20 mouse cellular contexts compared by ENCODE assay signal in the genomic region with DNA sequence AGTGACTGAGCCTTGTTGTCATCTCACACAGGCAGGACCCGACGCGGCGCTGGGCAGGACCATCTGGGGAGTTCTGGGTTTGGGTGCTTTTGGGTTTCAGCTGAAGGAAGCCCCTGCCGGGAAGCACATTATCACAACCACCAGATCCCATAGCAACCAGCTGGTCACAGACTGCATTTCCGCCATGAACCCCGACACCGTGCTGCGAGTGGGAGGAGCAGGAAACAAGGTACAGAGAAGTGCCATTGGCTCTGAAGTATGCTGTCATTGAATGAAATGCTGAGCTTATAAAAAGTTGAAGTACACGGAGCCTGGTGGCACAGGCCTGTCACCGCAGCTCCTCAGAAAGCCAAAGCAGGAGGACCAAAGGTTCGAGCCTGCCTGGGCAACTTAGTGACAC. TPM values are rescaled to one million over a fixed set of nuclear protein-coding genes. Genes with fewer than 3 reads are reported as not detected.
DNase-seq lines count a peak whose midpoint lies in the region; ATAC-seq and TF ChIP-seq lines count a peak whose summit lies in the region.
"Had no signal": no experiment of that assay in that cellular context is flagged by ENCODE, and none has a peak within 500 bp of the region (broad histone marks: within the 10 kb centered on the region; RNA-seq: fewer than 3 reads in every experiment).

No protein-coding gene starts in this region.

- peaks cover 7% of the 10 kb centered on the region; the same call in 1 of the 2 replicates for H3K36me3 ChIP-seq in liver, embryonic 11.5 days (ENCODE audit: control insufficient read depth, insufficient read depth, low read length)
- peaks cover 96% of the 10 kb centered on the region for H3K36me3 ChIP-seq in limb, embryonic 10.5 days

- no peaks in the 10 kb centered on the region for H3K4me1 ChIP-seq in liver, embryonic 11.5 days (replicated peaks; ENCODE audit: control insufficient read depth, insufficient read depth, low read length)
- H3K4me1 ChIP-seq in limb, embryonic 10.5 days: no peaks in the 10 kb centered on the region
- H3K4me1 ChIP-seq: forebrain, embryonic 13.5 days; heart, embryonic 15.5 days; hindbrain, embryonic 10.5 days; kidney, embryonic 15.5 days; midbrain, embryonic 13.5 days had no signal

- H3K27ac ChIP-seq in liver, embryonic 11.5 days (ENCODE audit: low read depth, low read length): no peak overlapping the region
- no peak overlapping the region for H3K27ac ChIP-seq in limb, embryonic 10.5 days
- no peak overlapping the region for H3K27ac ChIP-seq in layer of hippocampus, adult 2 months
- H3K27ac ChIP-seq: forebrain, embryonic 13.5 days; heart, embryonic 15.5 days; hindbrain, embryonic 10.5 days; kidney, embryonic 15.5 days; liver, embryonic 14.5 days; midbrain, embryonic 13.5 days; stomach, postnatal 0 days had no signal

- no peak for TF ChIP-seq CTCF in layer of hippocampus, adult 2 months (conservative IDR thresholded peaks at IDR 0.05)

- DNase-seq in liver, embryonic 11.5 days (ENCODE audit: low spot score): no peak
- DNase-seq in liver: no peak
- peak; percentile 66 for DNase-seq in induced T-regulatory cell, adult 2 months (ENCODE audit: low read depth)
- peak; percentile 12 to 16 for DNase-seq in natural killer cell, adult 2 months (ENCODE audit: low spot score in 2 of 2)
- no peak for DNase-seq in limb, embryonic 10.5 days (ENCODE audit: low spot score)
- DNase-seq in layer of hippocampus, adult 2 months (ENCODE audit: low spot score in 2 of 2): no peak
- DNase-seq in cerebellum, postnatal 4 days (ENCODE audit: low spot score in 2 of 2): no peak
- DNase-seq: adrenal gland, adult 2 months; cerebellum, postnatal 14 days; left cerebral cortex, postnatal 4 days; lung, postnatal 36 days had no signal

- H3K9ac ChIP-seq in liver, embryonic 11.5 days (ENCODE audit: low read depth, low read length): no peak overlapping the region
- H3K9ac ChIP-seq: forebrain, embryonic 13.5 days; heart, embryonic 15.5 days; kidney, embryonic 15.5 days; liver, embryonic 14.5 days; midbrain, embryonic 13.5 days had no signal

- no peaks in the 10 kb centered on the region for H3K27me3 ChIP-seq in liver, embryonic 11.5 days (replicated peaks; ENCODE audit: control insufficient read depth, insufficient read depth, low read length)
- no peaks in the 10 kb centered on the region for H3K27me3 ChIP-seq in limb, embryonic 10.5 days (ENCODE audit: low read depth, poor library complexity, severe bottlenecking)
- H3K27me3 ChIP-seq: forebrain, embryonic 13.5 days; heart, embryonic 15.5 days; kidney, embryonic 15.5 days; midbrain, embryonic 13.5 days had no signal

- H3K4me2 ChIP-seq in liver, embryonic 11.5 days: no peak overlapping the region
- H3K4me2 ChIP-seq: forebrain, embryonic 13.5 days; heart, embryonic 15.5 days; kidney, embryonic 15.5 days; midbrain, embryonic 13.5 days had no signal

- 0 out of 2 replicates have a peak, but pooled peaks have one; percentile 29 for ATAC-seq in liver, embryonic 11.5 days (replicated peaks; ENCODE audit: low FRiP score)
- ATAC-seq in CD4-positive, CD25-positive, alpha-beta regulatory T cell, adult 4 months: peak; percentile 95
- ATAC-seq: forebrain, embryonic 13.5 days; midbrain, embryonic 13.5 days had no signal

- H3K4me3 ChIP-seq in liver, embryonic 11.5 days (ENCODE audit: low read depth, low read length): no peak overlapping the region
- H3K4me3 ChIP-seq in limb, embryonic 10.5 days: no peak overlapping the region
- no peak overlapping the region for H3K4me3 ChIP-seq in layer of hippocampus, adult 2 months
- H3K4me3 ChIP-seq: forebrain, embryonic 13.5 days; heart, embryonic 15.5 days; hindbrain, embryonic 10.5 days; kidney, embryonic 15.5 days; midbrain, embryonic 13.5 days; myocyte had no signal

- WGBS in liver, embryonic 11.5 days: 73% methylated on average over 12 of the region's 12 CpGs
- 91% methylated on average over 12 of the region's 12 CpGs for WGBS in limb, embryonic 10.5 days

- H3K9me3 ChIP-seq in liver, embryonic 11.5 days (ENCODE audit: control insufficient read depth, low read length): no peaks in the 10 kb centered on the region
- H3K9me3 ChIP-seq in limb, embryonic 10.5 days (replicated peaks): no peaks in the 10 kb centered on the region
- H3K9me3 ChIP-seq: forebrain, embryonic 13.5 days; heart, embryonic 15.5 days; hindbrain, embryonic 10.5 days; kidney, embryonic 15.5 days; midbrain, embryonic 13.5 days had no signal

RNA-seq across cellular contexts. Expression of a gene that starts 10.7 kb away (rescaled TPM):
- 180 and 202 TPM in 2 replicates for polyA plus RNA-seq in liver, embryonic 11.5 days (2014; fragmentation: Nextera tagmentation; extraction: Ambion mirVana)
- polyA plus RNA-seq in CD4-positive, CD25-positive, alpha-beta regulatory T cell, adult 4 months (2017; shearing (Covaris generic)): 100 to 1,000 TPM; 108 to 114 TPM
- polyA plus RNA-seq in limb, embryonic 10.5 days (2016; fragmentation: Nextera tagmentation; extraction: Ambion mirVana): 149 and 161 TPM in 2 replicates
- total RNA-seq in layer of hippocampus, adult 2 months (2021): 10 to 100 TPM; 65.2 to 69.5 TPM

RNA-seq across cellular contexts. Expression of a gene that starts 20.2 kb away (rescaled TPM):
- polyA plus RNA-seq in liver, embryonic 11.5 days (2014; fragmentation: Nextera tagmentation; extraction: Ambion mirVana): 28.4 and 29.4 TPM in 2 replicates
- 10 to 100 TPM; 15.4 to 18.1 TPM for polyA plus RNA-seq in CD4-positive, CD25-positive, alpha-beta regulatory T cell, adult 4 months (2017; shearing (Covaris generic))
- polyA plus RNA-seq in limb, embryonic 10.5 days (2016; fragmentation: Nextera tagmentation; extraction: Ambion mirVana): 30.6 and 38.7 TPM in 2 replicates
- total RNA-seq in layer of hippocampus, adult 2 months (2021): 10 to 100 TPM; 65.2 to 74.8 TPM

RNA-seq across cellular contexts. Expression of a gene that starts 23.0 kb away (rescaled TPM):
- 41.0 and 49.6 TPM in 2 replicates for polyA plus RNA-seq in liver, embryonic 11.5 days (2014; fragmentation: Nextera tagmentation; extraction: Ambion mirVana)
- polyA plus RNA-seq in CD4-positive, CD25-positive, alpha-beta regulatory T cell, adult 4 months (2017; shearing (Covaris generic)): 10 to 100 TPM in 1 of 2 experiments, 1 to 10 TPM in 1; 5.3 to 11.6 TPM
- 27.8 and 28.0 TPM in 2 replicates for polyA plus RNA-seq in limb, embryonic 10.5 days (2016; fragmentation: Nextera tagmentation; extraction: Ambion mirVana)
- total RNA-seq in layer of hippocampus, adult 2 months (2021): 10 to 100 TPM; 29.9 to 34.3 TPM

Comparison
In these comparisons a context has a peak if more than half of its experiments do, and no peak if none do; other contexts are left out.
1. DNase-seq: peak in induced T-regulatory cell, adult 2 months (single experiment) and natural killer cell, adult 2 months (2 of 2); none in liver, embryonic 11.5 days (single experiment), liver (single experiment), limb, embryonic 10.5 days (single experiment), layer of hippocampus, adult 2 months (0 of 2) and cerebellum, postnatal 4 days (0 of 2).